Mouse (Mus musculus) cerebellum, adult 2 months (tissue): ENCODE measurements at regions not wholly inside any gene's neighbourhood (a gene's known extent, or its start where the extent isn't known, plus 50 kb on each side); places are given as distances from the start of the nearest gene placed in this dataset.

Experiments
- DNase-seq, 2 experiments: peaks; one replicate each; pipeline ENCODE4 v3.0.0; 2021
- H3K27ac ChIP-seq: fragments of 200-500 bp; 2 replicates; pipeline ENCODE4 v1.5.1; 2012; ENCODE audit warnings: low read length, control low read depth, inconsistent platforms; ENCODE audit not compliant: insufficient read depth
- H3K27me3 ChIP-seq: fragments of 200-500 bp; 2 replicates; pipeline ENCODE4 v1.6.1; 2012; ENCODE audit warnings: inconsistent platforms, mild to moderate bottlenecking, low read length, moderate library complexity; ENCODE audit not compliant: control insufficient read depth, insufficient read depth
- H3K4me1 ChIP-seq: fragments of 200-500 bp; 2 replicates; pipeline ENCODE4 v1.6.1; 2011; ENCODE audit warnings: low read length; ENCODE audit not compliant: control insufficient read depth, insufficient read depth
- H3K4me3 ChIP-seq: fragments of 200-500 bp; replicated peaks from 2 replicates; pipeline ENCODE3; 2011; ENCODE audit warnings: mild to moderate bottlenecking, low read depth, low read length, control low read depth; ENCODE audit not compliant: insufficient read depth
- CTCF ChIP-seq: fragments of 200-500 bp; IDR thresholded peaks from 2 replicates; pipeline ENCODE4 v1.5.1; 2011; ENCODE audit warnings: low read depth, mild to moderate bottlenecking, control low read depth, low read length, moderate library complexity, borderline replicate concordance; ENCODE audit not compliant: insufficient read depth
- POLR2A ChIP-seq: fragments of 200-500 bp; IDR thresholded peaks from 2 replicates; pipeline ENCODE4 v1.6.1; 2011; ENCODE audit warnings: low read length, control low read depth, borderline replicate concordance; ENCODE audit not compliant: insufficient read depth
- WGBS: fragments of 180-500 bp; shearing (Covaris S2); methylation state at CpG from one replicate; pipeline ENCODE4 v1.1.7; 2018; 5-methylcytosine and 5-hydroxymethylcytosine counted together

DNA sequence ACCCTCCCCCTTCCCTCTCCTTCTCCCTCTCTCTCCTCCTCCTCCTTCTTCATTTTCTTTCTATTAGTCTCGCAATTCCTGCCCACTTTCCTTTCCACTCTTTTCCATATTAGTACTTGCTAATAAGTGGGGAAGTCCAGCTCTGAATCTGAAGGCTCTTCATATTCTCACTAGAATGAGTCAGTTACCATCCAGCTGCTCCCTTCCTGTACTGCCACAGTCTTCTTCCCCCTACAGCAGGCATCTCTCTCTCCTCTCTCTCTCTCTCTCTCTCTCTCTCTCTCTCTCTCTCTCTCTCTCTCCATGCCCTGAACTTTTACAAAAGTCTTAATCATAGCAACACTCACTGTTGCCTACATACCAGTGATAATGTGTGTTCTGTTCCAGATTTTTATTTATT lies 226.6 kb upstream of the Pter start:
- Histone ChIP-seq H3K27me3 (no peaks in the 10 kb centered on the region), H3K4me1 (no peaks in the 10 kb centered on the region), H3K4me3 (no peak overlapping the region), H3K27ac (no peak overlapping the region)
- DNase-seq: no peak
- TF ChIP-seq POLR2A (no peak), CTCF (no peak)
- 65% methylated on average over 1 of the region's 1 CpGs for WGBS

DNA sequence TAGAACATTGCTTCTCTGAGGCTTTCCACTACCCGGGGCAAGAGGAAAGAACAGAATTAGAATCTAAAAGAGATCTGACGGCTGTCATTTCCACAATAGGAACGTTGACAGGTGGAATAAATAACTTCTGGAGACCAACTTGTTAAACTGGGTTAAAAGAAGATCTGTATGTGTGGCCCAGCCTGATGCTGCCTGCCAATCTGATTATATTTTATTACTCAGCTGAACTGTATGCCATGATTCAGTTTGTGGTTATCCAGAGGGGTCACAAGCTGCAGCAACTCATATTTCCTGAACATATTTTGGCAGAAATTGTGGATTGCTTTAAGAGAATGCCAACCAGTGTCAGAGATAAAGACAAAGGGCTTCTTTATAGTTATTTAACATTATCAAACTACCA lies 224.5 kb upstream of the Pter start:
- DNase-seq: no peak
- no peaks in the 10 kb centered on the region for H3K27me3 ChIP-seq
- no peak for TF ChIP-seq POLR2A
- TF ChIP-seq CTCF: no peak
- WGBS: 51% methylated on average over 3 of the region's 3 CpGs
- no peak overlapping the region for H3K4me3 ChIP-seq
- H3K27ac ChIP-seq: no peak overlapping the region
- no peaks in the 10 kb centered on the region for H3K4me1 ChIP-seq

DNA sequence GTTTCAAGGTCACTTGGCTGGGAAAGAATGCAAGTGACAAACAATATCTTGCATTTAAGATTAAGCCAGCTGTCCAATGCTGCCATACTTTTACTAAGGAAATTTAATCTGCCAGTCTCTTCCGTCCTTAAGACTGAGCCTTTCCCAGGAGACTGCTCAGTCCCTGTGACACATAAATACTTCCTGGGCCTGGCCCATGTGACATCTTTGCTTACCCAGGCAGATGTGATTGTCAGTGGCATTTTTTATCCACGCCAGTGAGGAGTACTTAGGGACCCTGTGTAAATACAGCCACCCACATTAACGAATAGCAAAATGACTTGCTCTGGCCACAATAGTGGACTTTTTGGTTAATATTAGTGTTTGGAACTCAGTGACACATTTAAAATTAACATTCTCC lies 216.3 kb upstream of the Pter start:
- 37% methylated on average over 3 of the region's 3 CpGs for WGBS
- H3K27ac ChIP-seq: no peak overlapping the region
- H3K27me3 ChIP-seq: no peaks in the 10 kb centered on the region
- H3K4me3 ChIP-seq: no peak overlapping the region
- no peak for DNase-seq
- TF ChIP-seq CTCF (no peak), POLR2A (no peak)
- peaks cover 4% of the 10 kb centered on the region; the same call in 1 of the 2 replicates for H3K4me1 ChIP-seq

DNA sequence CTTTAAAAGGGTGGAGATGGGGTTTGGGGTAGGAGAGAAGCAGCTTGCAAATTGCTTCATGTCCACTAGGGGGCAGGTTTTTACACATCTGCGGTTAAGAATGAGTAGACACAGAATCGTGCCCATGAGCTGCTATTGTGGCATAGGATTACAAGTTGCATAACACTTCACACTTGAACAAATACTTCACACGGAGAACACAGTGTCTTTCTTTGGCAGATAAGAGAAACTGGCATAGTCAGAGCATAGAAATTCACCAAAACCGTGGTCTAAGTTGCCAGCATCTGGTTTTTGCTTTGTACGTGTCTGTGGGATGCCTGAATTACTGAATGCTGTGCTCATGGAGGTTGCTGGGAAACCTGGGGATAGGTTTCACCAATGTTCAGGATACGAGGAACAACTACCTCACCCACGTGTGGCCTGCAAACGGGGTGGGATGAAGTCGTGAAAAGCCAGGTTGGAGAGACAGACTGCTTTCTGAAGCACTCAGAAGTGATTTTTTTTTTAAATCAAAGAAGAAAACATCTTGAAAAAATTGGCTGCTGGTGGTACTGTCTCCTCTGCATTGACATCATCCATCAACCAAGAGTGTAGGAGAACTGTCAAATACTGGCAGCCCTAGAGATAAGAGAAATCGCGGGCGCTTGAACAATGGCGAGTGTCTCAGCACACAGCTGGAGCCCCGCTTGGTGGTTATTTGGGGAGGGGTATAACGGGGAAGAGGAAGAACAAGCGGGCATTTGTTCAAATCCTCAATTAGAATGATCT lies 214.5 kb upstream of the Pter start:
- Histone ChIP-seq H3K27ac (no peak overlapping the region), H3K4me1 (peaks cover 4% of the 10 kb centered on the region; the same call in 1 of the 2 replicates), H3K27me3 (no peaks in the 10 kb centered on the region), H3K4me3 (peak overlapping the region; percentile 55)
- TF ChIP-seq CTCF (peak; percentile 62), POLR2A (no peak)
- peak; percentile 37 to 54 for DNase-seq
- 6% methylated on average over 16 of the region's 16 CpGs for WGBS

DNA sequence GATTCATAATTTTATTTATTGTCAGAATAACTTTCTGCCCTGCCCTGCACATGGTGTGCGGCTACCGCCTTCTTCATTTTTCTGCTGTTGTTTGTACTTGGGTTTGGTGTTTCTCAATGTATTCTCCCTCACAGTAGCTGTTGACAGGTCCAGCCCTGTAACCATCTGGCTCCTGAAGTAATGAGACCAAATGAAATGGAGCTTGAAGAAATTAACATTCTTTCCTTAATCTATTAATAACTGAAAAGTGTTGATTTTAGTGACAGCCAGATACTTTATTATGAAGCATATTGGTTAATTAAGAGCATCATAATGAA lies 214.0 kb upstream of the Pter start:
- H3K27ac ChIP-seq: no peak overlapping the region
- peak in 1 of 2 experiments; percentile 5 for DNase-seq
- H3K4me3 ChIP-seq: no peak overlapping the region
- 39% methylated on average over 2 of the region's 2 CpGs for WGBS
- no peak for TF ChIP-seq POLR2A
- TF ChIP-seq CTCF: no peak
- H3K27me3 ChIP-seq: no peaks in the 10 kb centered on the region
- H3K4me1 ChIP-seq: peaks cover 4% of the 10 kb centered on the region; the same call in 1 of the 2 replicates

DNA sequence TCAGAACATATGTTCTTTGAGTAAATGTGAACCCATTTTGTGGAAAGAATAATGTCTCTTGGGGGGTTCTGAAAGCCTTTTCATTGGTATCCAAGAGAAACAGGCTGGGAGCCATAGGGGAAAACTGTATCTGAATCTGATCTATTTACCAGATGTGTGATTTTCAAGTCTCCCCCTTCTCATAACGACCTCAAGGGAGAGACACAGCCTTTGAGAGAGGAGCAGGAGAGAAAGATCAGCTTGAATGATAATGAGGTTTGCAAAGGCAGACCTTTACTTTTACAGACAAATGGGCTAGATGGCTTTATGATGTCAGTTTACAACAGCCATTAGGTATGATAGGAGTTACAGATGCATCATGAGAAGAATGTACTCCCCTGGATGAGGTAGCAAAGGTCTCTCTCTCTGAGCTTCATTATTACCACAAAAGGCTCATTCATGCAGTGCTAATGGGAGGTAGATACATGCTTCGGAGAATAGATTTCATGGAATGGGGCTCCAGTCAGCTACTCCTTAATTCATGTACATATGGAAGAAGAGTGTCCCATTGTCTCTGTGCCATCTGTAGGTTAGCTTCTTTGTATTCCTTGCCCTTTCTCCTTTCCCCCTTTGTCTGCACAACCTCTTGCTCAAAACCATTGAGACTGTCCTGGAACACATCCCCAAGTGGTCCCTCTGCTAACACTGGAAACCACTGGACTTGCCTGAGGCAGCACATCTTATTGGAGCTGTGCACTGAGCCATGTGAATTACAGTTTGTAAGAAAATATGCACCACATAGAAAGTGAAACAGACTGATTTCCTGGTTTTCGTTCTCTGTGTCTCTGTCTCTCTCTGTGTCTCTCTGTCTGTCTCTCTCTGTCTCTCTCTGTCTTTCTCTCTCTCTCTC lies 207.5 kb upstream of the Pter start:
- Histone ChIP-seq H3K27ac (no peak overlapping the region), H3K4me3 (no peak overlapping the region), H3K4me1 (no peaks in the 10 kb centered on the region), H3K27me3 (no peaks in the 10 kb centered on the region)
- no peak for DNase-seq
- TF ChIP-seq CTCF: no peak
- TF ChIP-seq POLR2A: no peak
- WGBS: 30% methylated on average over 3 of the region's 3 CpGs

DNA sequence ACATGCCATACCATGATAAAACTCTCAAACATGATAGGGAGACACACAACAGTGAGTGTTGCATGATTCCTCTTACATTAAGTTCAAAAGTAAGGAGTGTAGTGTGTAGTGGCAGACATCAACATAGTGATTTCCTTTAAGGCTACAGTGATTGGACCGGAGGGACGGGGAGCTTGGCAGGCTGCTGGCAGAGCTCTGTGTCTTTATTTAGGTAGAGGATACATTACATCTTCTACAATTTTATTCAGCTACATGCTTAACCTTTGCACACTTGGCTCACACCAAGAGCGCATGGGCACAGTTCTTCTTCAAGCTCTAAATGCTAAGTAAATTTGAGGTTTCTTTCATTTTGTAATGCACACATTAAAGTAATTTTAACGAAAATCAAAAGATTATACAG lies 194.6 kb upstream of the Pter start:
- H3K4me1 ChIP-seq: no peaks in the 10 kb centered on the region
- no peak overlapping the region for H3K27ac ChIP-seq
- no peak for TF ChIP-seq CTCF
- no peak overlapping the region for H3K4me3 ChIP-seq
- 65% methylated on average over 4 of the region's 4 CpGs for WGBS
- no peak for DNase-seq
- no peaks in the 10 kb centered on the region for H3K27me3 ChIP-seq

DNA sequence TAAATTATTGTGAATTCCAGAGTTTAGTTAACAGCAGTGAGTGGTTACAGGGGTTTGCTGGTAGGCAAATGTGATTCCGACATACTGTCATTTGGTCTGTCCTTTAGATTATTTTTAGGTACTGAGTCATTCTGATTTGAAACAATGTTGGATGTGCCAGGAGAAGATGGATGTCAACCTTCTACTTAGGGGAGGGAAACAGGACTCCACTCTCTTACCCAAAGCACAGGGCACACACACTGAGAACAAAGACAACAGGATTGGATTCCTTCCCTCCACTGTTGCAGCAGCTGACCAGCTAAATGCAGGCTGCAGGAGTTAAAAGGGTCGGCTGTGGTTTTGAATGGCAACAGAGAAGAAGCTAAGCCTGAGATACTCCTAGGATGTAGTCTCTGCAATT lies 186.7 kb upstream of the Pter start:
- H3K27me3 ChIP-seq: no peaks in the 10 kb centered on the region
- no peak overlapping the region for H3K4me3 ChIP-seq
- WGBS: 47% methylated on average over 2 of the region's 2 CpGs
- no peak for DNase-seq
- H3K4me1 ChIP-seq: no peaks in the 10 kb centered on the region
- no peak overlapping the region for H3K27ac ChIP-seq
- no peak for TF ChIP-seq CTCF
- TF ChIP-seq POLR2A: no peak
